Mouse (Mus musculus): ENCODE data around the gene Brinp1. TPM values are rescaled to one million over a fixed set of nuclear protein-coding genes. Genes with fewer than 3 reads are reported as not detected.
A peak's percentile ranks its signal among the peaks of the same experiment; 100 is the strongest.

Brinp1 gene
- polyA plus RNA-seq (2014; fragmentation: Nextera tagmentation; extraction: Ambion mirVana), result 2.7 and 4.1 TPM in 2 replicates

DNA sequence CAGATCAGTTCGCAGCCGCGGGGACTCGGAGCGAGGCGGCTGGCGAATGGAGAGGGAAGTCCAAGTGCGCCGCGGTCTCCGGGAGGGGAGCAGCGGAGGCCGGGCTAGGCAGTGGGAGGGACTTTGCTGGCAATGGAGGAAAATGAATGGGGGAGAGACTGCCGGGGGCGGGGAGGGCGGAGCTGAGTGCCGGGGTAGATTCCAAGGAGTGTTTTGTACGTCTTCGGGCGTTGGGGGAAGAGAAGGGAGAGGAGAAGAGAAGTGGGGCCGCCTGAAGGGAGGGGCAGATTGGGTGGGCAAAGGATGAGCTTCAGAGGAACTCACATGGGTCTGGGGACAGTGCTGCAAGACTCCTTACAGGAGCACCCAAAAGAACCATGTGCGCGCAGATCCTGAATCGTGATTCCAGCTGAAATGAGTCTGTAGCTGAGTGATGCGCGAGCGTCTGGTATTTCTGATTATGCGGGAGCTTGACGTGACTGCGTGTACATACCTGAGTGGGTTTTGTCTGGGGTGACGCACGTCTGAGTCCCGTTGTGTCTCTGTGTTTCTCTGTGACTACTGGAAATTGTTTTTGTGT, at the start of gene Brinp1:
TSS of gene Brinp1 (minus strand) at position 76 of the 580 bp plus-strand sequence.
- Histone ChIP-seq H3K4me1 (ENCODE audit: control insufficient read depth, insufficient read depth, low read length) (no peaks in the 10 kb centered on the region), H3K27ac (ENCODE audit: low read depth, low read length) (no peak within 1 kb of the TSS), H3K36me3 (ENCODE audit: control insufficient read depth, insufficient read depth, low read length) (no peaks in the 10 kb centered on the region), H3K4me3 (ENCODE audit: low read depth, low read length) (peak within 1 kb of the TSS; percentile 54), H3K9me3 (replicated peaks; ENCODE audit: control insufficient read depth, low read length) (no peaks in the 10 kb centered on the region), H3K9ac (ENCODE audit: low read depth, low read length) (no peak within 1 kb of the TSS), H3K4me2 (peak within 1 kb of the TSS; percentile 86), H3K27me3 (ENCODE audit: control insufficient read depth, insufficient read depth, low read length) (peaks cover 18% of the 10 kb centered on the region)
- peak; percentile 87 for ATAC-seq (replicated peaks; ENCODE audit: insufficient number of reproducible peaks, low FRiP score, low TSS enrichment)
- WGBS (ENCODE audit: insufficient replicate concordance), result under 1% methylated on average over 33 of the region's 33 CpGs

DNA sequence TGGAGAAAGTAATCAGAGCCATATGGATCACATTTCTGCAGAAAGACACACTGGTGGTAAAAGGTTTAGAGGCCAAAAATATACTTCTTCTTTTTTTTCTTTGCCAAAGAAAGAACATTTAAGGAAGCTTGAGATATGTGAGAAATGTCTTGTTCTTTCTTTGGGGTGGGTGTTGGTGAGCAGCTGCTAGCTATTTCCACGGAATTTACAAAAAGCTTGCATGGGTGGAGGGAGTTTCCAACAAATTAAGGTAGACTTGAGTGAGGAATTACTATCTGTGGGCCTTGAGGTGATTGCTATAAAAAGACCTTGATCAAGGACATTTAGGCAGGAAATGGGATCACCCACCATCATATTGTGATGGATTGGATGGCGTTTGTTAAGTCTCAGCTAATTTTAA, 3.1 kb upstream of the Brinp1 start:
- Histone ChIP-seq H3K9me3 (replicated peaks; ENCODE audit: control insufficient read depth, low read length) (no peaks in the 10 kb centered on the region), H3K9ac (ENCODE audit: low read depth, low read length) (no peak overlapping the region), H3K27me3 (ENCODE audit: control insufficient read depth, insufficient read depth, low read length) (peaks cover 18% of the 10 kb centered on the region), H3K4me3 (ENCODE audit: low read depth, low read length) (no peak overlapping the region), H3K27ac (ENCODE audit: low read depth, low read length) (no peak overlapping the region), H3K4me2 (no peak overlapping the region), H3K4me1 (ENCODE audit: control insufficient read depth, insufficient read depth, low read length) (no peaks in the 10 kb centered on the region), H3K36me3 (ENCODE audit: control insufficient read depth, insufficient read depth, low read length) (no peaks in the 10 kb centered on the region)
- ATAC-seq (replicated peaks; ENCODE audit: insufficient number of reproducible peaks, low FRiP score, low TSS enrichment), result no peak
- 69% methylated on average over 2 of the region's 2 CpGs for WGBS (ENCODE audit: insufficient replicate concordance)

DNA sequence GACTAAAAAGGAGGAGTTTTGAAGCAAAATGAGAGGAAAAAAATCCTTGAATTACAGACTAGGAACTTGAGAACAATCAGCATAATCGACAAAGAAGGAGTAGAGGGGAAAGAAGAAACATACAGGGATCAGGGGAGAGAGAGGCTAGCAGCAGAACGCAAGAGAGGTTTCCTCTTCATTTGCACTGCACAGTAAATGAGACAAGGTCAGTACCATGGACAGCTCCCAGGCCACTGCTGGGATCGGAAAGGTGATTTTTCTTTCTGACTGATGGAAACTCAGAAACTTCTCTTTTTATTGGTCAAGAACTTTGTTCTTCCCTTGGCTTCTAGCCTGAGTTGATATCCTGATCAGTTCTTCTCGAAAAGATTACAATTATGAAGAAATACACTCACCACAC, 1.4 kb upstream of the Brinp1 start:
- no peak for ATAC-seq (replicated peaks; ENCODE audit: insufficient number of reproducible peaks, low FRiP score, low TSS enrichment)
- Histone ChIP-seq H3K27ac (ENCODE audit: low read depth, low read length) (no peak overlapping the region), H3K4me3 (ENCODE audit: low read depth, low read length) (no peak overlapping the region), H3K9ac (ENCODE audit: low read depth, low read length) (no peak overlapping the region), H3K4me1 (ENCODE audit: control insufficient read depth, insufficient read depth, low read length) (no peaks in the 10 kb centered on the region), H3K36me3 (ENCODE audit: control insufficient read depth, insufficient read depth, low read length) (no peaks in the 10 kb centered on the region), H3K4me2 (no peak overlapping the region), H3K27me3 (ENCODE audit: control insufficient read depth, insufficient read depth, low read length) (peaks cover 18% of the 10 kb centered on the region), H3K9me3 (replicated peaks; ENCODE audit: control insufficient read depth, low read length) (no peaks in the 10 kb centered on the region)
- 2% methylated on average over 4 of the region's 4 CpGs for WGBS (ENCODE audit: insufficient replicate concordance)

DNA sequence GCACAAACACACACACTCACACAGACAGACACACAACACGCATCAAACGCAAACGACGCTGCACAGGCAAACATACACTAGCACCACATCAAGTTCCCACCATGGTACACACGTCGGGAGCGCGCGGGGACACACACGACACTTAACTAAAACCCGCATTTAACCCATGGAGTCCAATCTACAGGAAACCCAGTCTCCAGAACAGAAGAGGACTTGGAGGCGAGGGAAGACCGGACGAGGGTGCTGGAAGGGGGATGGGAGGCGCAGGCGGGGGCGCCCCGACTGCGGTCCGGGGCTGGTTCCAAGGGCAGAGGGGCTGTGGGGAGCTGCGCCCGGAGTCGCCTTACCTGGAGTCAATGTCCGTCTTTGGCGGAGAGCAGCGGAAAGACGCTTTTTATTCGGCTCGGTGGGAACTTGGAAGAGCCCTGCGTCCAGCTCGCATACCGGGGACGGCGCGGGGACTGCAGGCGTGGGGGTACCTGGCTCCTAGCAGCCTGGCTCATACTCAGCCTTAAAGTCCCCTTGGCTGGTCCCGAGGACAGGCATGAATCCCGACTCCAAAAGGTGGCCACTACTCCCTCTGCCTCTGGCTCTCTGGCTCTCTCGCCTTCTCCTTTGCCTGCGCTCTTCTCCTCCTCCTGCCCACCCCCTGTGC, 403 bp downstream of the Brinp1 start:
- Histone ChIP-seq H3K27me3 (ENCODE audit: control insufficient read depth, insufficient read depth, low read length) (peaks cover 18% of the 10 kb centered on the region), H3K4me3 (ENCODE audit: low read depth, low read length) (peak overlapping the region; percentile 54), H3K9ac (ENCODE audit: low read depth, low read length) (no peak overlapping the region), H3K4me2 (peak overlapping the region; percentile 86), H3K27ac (ENCODE audit: low read depth, low read length) (no peak overlapping the region), H3K4me1 (ENCODE audit: control insufficient read depth, insufficient read depth, low read length) (no peaks in the 10 kb centered on the region), H3K36me3 (ENCODE audit: control insufficient read depth, insufficient read depth, low read length) (no peaks in the 10 kb centered on the region), H3K9me3 (replicated peaks; ENCODE audit: control insufficient read depth, low read length) (no peaks in the 10 kb centered on the region)
- 0 out of 2 replicates have a peak, but pooled peaks have one; percentile 15 for ATAC-seq (replicated peaks; ENCODE audit: insufficient number of reproducible peaks, low FRiP score, low TSS enrichment)
- WGBS (ENCODE audit: insufficient replicate concordance), result under 1% methylated on average over 40 of the region's 40 CpGs

DNA sequence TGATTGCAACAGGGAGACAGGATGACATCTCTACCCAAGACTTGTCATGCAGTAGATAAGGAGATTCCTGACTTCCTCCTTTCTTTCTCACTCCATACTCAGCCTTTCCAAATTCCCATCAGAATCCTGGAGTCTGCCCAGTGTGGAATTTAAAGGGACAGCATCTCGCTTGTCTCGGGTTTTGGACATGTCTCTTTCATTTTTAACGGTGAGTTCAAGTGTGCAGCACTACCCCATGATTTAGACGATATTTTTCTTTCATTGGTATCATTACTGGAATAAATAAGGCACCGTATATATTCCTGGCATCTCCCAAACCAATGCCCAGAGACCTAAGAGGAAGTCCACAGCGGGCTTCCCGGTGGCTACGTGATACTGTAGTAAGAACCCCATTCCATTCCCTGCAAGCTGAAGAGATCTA, 1.1 kb downstream of the Brinp1 start:
- no peaks in the 10 kb centered on the region for H3K4me1 ChIP-seq (ENCODE audit: control insufficient read depth, insufficient read depth, low read length)
- H3K9ac ChIP-seq (ENCODE audit: low read depth, low read length), result no peak overlapping the region

DNA sequence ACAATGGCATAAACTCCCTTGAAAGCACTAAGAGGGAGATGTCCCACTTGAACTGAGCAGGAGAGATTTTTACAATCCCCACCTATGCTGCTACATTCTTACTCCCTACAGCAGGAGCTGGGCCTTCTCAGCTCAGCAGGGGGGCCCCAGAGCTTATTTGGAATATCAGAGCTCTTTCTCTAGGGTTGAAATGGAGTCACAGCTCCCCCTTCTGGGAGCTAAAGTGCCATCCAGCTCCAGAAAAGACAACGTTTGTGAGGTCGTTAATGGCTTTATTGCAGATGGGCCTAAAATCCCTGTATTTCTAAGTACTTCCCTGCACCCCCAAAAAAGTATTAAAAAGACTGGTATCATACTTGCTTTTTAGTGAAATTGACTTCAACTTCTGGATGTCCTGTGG, 3.6 kb downstream of the Brinp1 start:
- ATAC-seq (replicated peaks; ENCODE audit: insufficient number of reproducible peaks, low FRiP score, low TSS enrichment), result no peak
- Histone ChIP-seq H3K27me3 (ENCODE audit: control insufficient read depth, insufficient read depth, low read length) (peaks cover 18% of the 10 kb centered on the region), H3K4me1 (ENCODE audit: control insufficient read depth, insufficient read depth, low read length) (no peaks in the 10 kb centered on the region), H3K27ac (ENCODE audit: low read depth, low read length) (no peak overlapping the region), H3K9me3 (replicated peaks; ENCODE audit: control insufficient read depth, low read length) (no peaks in the 10 kb centered on the region), H3K9ac (ENCODE audit: low read depth, low read length) (no peak overlapping the region), H3K4me2 (no peak overlapping the region), H3K4me3 (ENCODE audit: low read depth, low read length) (no peak overlapping the region), H3K36me3 (ENCODE audit: control insufficient read depth, insufficient read depth, low read length) (no peaks in the 10 kb centered on the region)
- WGBS (ENCODE audit: insufficient replicate concordance), result 3% methylated on average over 2 of the region's 2 CpGs

More for the DNA sequence above, 1.1 kb downstream of the Brinp1 start:
- ATAC-seq (replicated peaks; ENCODE audit: insufficient number of reproducible peaks, low FRiP score, low TSS enrichment), result no peak
- H3K4me2 ChIP-seq, result peak overlapping the region; percentile 86
- H3K27me3 ChIP-seq (ENCODE audit: control insufficient read depth, insufficient read depth, low read length), result peaks cover 18% of the 10 kb centered on the region
- 9% methylated on average over 8 of the region's 8 CpGs for WGBS (ENCODE audit: insufficient replicate concordance)
- H3K27ac ChIP-seq (ENCODE audit: low read depth, low read length), result no peak overlapping the region
- H3K9me3 ChIP-seq (replicated peaks; ENCODE audit: control insufficient read depth, low read length), result no peaks in the 10 kb centered on the region
- no peaks in the 10 kb centered on the region for H3K36me3 ChIP-seq (ENCODE audit: control insufficient read depth, insufficient read depth, low read length)
- H3K4me3 ChIP-seq (ENCODE audit: low read depth, low read length), result peak overlapping the region; percentile 54

DNA sequence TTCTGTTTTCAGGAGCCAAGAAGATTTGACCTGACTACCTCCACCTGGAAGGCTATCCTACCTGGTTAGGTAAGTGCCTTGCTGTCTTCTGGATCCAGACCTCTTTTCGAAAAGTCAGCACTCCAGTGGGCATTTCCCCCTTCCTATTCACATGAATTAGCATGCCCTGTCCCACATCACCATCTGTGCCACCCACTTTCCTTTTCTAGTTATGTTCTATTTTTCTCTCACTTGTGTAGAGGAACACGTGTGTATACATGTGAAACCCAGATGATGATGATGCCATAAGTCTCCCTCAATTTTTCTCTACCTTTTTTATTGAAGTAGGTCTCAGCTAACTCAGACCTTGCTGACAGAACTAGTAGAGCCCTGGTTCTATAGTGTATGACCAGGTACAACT, 11.3 kb downstream of the Brinp1 start:
- Histone ChIP-seq H3K27me3 (ENCODE audit: control insufficient read depth, insufficient read depth, low read length) (no peaks in the 10 kb centered on the region), H3K9ac (ENCODE audit: low read depth, low read length) (no peak overlapping the region), H3K9me3 (replicated peaks; ENCODE audit: control insufficient read depth, low read length) (no peaks in the 10 kb centered on the region), H3K36me3 (ENCODE audit: control insufficient read depth, insufficient read depth, low read length) (no peaks in the 10 kb centered on the region), H3K4me1 (ENCODE audit: control insufficient read depth, insufficient read depth, low read length) (no peaks in the 10 kb centered on the region), H3K27ac (ENCODE audit: low read depth, low read length) (no peak overlapping the region), H3K4me2 (no peak overlapping the region), H3K4me3 (ENCODE audit: low read depth, low read length) (no peak overlapping the region)
- WGBS (ENCODE audit: insufficient replicate concordance), result 79% methylated on average over 2 of the region's 2 CpGs
- no peak for ATAC-seq (replicated peaks; ENCODE audit: insufficient number of reproducible peaks, low FRiP score, low TSS enrichment)

DNA sequence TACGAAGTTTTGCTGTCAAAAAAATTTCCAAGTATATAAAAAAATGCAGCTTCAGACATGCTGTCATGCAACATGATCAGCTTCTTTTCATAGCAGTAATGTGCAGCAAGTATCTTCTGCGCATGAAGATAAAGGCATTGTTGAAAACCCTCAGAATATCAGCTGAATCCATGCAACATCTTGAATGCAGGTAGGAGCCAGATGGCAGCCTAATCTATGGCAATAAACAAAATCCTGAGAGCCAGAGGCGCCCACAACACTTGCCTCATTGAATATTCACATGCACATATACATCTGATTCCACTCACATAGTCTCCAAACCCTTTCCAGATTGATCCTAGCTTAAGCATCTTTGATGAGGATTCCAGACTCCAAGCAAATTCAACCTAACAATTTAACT, 24.2 kb downstream of the Brinp1 start:
- no peak for ATAC-seq (replicated peaks; ENCODE audit: insufficient number of reproducible peaks, low FRiP score, low TSS enrichment)
- no peak overlapping the region for H3K27ac ChIP-seq (ENCODE audit: low read depth, low read length)
- no peaks in the 10 kb centered on the region for H3K4me1 ChIP-seq (ENCODE audit: control insufficient read depth, insufficient read depth, low read length)
- no peak overlapping the region for H3K4me2 ChIP-seq
- H3K4me3 ChIP-seq (ENCODE audit: low read depth, low read length), result no peak overlapping the region
- WGBS (ENCODE audit: insufficient replicate concordance), result 65% methylated on average over 3 of the region's 3 CpGs
- H3K9ac ChIP-seq (ENCODE audit: low read depth, low read length), result no peak overlapping the region
- H3K9me3 ChIP-seq (replicated peaks; ENCODE audit: control insufficient read depth, low read length), result no peaks in the 10 kb centered on the region
- H3K36me3 ChIP-seq (ENCODE audit: control insufficient read depth, insufficient read depth, low read length), result no peaks in the 10 kb centered on the region
- H3K27me3 ChIP-seq (ENCODE audit: control insufficient read depth, insufficient read depth, low read length), result no peaks in the 10 kb centered on the region

DNA sequence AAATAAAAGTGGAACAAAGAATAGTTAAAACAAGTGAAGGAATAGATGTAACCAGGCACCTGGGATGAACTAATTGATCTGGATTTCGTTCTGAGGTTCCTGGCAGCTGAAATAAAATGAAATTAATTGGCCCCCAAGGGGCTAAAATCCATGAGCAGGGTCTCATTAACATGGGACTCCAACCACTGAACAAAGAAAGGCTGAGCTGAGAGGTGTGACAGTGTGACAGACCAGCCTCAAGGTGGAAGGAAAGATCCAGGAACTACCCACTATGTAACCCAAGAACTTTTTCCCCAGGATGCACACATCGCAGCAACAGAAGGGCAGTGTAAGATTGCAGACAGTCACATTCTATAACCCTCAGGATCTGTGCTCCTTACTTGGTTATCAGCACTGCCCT, 28.1 kb downstream of the Brinp1 start:
- no peak overlapping the region for H3K9ac ChIP-seq (ENCODE audit: low read depth, low read length)
- no peaks in the 10 kb centered on the region for H3K36me3 ChIP-seq (ENCODE audit: control insufficient read depth, insufficient read depth, low read length)
- H3K4me1 ChIP-seq (ENCODE audit: control insufficient read depth, insufficient read depth, low read length), result no peaks in the 10 kb centered on the region
- H3K9me3 ChIP-seq (replicated peaks; ENCODE audit: control insufficient read depth, low read length), result no peaks in the 10 kb centered on the region
- no peak overlapping the region for H3K4me2 ChIP-seq
- H3K27me3 ChIP-seq (ENCODE audit: control insufficient read depth, insufficient read depth, low read length), result no peaks in the 10 kb centered on the region
- WGBS (ENCODE audit: insufficient replicate concordance), result 73% methylated on average over 2 of the region's 2 CpGs
- no peak overlapping the region for H3K4me3 ChIP-seq (ENCODE audit: low read depth, low read length)
- H3K27ac ChIP-seq (ENCODE audit: low read depth, low read length), result no peak overlapping the region
- ATAC-seq (replicated peaks; ENCODE audit: insufficient number of reproducible peaks, low FRiP score, low TSS enrichment), result no peak

Data from heart, embryonic 11.5 days (tissue).